Mouse (Mus musculus): ENCODE data around the gene 4932438H23Rik.
"Not testable (repeated sequence)": the region's sequence is repeated elsewhere in the genome, so short reads cannot be mapped to it uniquely, and the experiment has no call there.

Gene 4932438H23Rik

DNA sequence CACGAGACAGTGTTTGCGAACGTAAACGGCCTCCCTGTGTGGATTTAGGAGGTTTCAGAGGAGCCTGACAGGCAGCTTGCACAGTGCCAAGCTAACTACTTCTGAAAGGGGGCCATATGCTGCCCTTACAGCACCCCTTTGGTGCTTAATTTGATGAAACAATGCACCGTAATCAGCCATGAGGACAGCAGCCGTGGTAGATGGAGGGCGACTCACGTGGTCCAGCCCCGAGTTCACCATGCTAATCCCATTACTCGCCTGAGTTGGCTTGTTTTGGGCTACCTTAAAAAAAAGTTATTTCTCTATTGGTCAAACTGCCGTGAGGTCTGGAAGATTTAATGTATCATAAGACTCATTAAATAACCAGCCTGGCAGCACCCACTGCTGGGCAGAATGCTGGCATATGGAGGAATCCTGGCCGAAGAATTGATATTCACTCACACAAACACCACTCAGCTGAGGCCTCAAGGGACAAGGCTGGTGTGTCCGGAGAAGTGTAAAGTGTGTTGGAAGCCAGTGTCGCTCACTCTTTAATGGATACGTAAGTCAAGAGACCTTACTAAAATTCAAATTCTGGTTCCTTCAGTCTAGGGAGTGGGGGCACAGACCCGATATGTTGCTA, 4.6 kb upstream of the 4932438H23Rik start:
- no peak for DNase-seq

DNA sequence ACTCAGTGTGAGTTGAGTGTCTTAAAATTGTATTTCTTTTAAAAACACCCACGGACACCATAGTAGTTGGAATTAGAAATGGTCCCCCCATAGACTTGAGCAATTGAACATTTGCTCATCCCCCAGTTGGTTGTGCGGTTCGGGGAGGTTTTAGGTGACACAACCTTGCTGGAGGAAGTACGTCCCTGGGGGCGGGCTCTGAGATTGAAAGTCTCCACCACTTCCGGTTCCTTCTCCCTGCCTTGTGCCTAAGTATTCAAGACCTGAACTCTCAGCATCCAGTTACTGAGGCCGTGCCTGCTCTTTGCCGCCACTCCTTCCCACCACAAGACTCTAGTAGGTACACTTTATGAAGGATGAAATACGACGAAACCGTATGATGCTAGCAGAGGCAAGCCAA, 2.9 kb upstream of the 4932438H23Rik start:
- DNase-seq = no peak

DNA sequence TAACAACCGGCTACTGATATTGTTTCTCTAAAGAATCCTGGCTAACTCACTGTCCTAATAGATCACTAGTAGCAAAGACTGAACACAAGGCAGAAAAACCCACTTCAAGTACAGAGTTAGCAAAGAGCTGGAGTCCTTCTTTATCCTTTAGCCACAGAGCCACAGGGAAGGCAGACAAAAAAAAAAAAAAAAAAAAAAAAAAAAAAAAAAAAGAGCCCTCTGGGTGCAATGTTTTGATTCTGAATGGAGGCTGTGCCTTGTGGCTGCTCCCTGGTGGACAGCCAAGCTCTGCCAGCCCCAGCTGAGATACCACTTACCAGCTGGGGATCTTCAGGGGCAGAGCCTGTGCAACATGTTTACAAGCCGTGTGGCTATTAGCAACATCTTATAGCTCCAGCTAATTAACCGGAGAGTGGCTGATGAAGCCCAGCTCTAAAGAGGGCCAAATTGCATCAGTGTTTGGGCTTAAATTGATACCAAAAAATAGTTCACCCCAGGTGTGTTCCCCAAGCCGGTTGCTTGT, 2.1 kb upstream of the 4932438H23Rik start:
- DNase-seq = no peak

DNA sequence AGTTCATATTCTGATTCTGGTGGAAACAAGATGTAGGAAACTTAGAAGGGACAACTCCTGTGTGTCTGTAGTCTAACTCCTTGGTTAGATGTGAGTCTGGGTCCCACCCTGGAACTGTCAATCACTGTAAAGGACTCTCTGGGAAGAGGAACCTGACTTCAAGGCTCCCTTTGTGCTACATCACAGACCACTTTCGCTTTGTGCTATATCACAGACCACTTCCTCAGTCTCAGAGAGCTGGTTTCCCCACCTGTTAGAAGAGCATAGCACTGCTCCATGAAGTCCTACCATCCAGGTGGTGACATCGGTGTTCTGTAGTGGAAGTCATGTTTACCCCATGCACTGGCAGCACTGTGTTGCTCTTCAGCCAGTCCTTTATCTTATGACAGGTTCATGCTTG, 1.1 kb upstream of the 4932438H23Rik start:
- peak in 1 of 2 experiments; percentile 15 for DNase-seq

DNA sequence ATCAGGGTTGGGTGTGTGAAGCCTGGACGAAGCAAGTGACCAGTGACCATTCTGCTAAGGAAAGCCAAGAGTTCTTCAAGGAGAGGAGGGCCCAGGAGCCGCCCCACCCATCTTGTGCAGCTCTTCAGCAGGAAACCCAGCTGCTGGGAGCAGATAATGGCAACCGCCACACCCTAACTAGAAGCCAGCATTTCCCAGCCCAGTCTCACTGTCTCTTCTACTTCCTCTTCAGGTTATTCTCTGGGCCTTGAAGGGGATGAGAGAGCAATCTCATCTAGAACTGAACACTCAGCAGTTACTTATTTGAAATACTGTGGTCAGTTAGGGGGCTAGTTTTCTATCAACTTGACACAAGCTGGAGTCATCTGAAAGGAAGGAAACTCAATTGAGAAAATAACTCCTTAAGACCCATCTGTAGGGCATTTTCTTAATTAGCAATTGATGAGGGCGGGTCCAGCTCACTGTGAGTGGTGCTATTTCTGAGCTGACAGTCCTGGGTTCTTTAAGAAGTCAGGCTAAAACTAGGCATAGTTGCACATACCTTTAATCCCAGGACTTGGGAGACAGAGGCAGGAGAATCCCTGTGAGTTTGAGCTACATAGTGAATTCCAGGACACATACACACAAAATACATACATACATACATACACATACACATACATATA, 8.1 kb downstream of the 4932438H23Rik start:
- DNase-seq = no peak

DNA sequence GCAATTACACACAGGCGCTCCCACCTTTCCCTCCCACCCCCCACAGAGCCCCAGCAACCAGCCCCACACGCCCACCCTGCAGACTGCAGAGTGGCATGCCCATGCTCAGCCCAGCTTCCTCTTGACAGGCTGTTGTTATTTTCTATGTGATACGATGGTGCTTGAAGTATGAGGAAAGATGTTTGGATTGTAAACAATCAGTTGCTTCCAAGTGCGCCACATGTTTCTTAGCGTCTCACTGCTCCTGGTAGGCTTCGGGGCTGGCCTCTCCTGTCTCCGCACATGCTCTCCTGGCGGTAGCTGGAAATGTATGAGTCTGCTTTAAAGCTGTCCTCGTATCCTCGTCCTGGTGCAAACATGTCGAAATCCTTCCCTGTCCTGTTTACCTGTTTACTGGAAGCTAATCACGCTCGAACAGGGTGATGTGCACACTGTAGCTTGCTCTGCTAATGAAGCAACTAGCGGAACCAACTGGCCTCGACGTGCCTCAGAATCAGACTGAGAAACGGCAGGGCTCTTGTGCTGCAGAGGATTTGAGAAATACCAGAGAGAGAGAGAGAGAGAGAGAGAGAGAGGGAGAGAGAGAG, 9.6 kb downstream of the 4932438H23Rik start:
- no peak for DNase-seq

DNA sequence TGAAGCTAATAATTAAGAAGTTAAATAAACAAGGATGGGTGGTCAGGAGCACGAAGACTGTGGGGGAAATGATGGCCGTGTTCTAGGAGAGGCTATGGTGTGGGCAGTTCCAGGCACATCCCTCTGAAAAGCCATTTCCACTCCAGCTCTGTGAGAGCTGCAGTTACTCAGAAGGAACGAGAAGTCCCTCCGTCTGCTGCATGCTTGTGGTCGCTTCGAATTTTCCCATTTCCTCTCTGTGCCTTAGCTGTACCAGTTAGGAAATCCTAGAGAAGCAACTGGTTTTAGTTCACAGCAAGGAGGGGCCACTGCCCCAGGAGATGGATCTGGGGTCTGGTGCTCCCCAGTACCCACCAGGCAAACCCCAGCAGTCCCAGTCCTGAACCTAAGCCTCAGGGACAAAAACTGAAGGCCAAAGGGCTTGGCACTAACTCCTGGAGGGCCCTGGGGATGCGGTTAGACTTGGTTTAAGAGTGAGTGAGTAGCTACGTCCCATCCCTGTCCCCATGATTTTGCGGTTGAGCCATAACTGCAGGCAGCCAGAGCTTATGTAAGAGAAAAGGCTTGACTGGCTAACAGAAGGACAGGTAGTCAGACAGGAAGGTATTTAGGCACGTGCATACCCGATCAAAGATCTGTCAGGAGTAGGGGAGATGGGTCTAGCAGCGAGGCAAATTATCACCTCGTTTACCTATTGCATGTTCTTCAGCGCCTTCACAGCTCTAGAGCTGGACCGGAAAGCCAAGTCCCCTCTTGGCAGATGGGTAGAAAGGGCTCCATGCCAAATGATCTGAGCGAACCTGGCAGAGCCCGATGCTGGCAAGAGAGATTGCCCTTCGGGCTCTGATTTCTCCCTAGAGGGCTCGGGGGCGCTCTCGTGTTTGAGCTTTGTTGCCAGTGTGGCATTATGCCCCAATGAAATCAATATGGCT, 10.3 kb downstream of the 4932438H23Rik start:
- no peak for DNase-seq

DNA sequence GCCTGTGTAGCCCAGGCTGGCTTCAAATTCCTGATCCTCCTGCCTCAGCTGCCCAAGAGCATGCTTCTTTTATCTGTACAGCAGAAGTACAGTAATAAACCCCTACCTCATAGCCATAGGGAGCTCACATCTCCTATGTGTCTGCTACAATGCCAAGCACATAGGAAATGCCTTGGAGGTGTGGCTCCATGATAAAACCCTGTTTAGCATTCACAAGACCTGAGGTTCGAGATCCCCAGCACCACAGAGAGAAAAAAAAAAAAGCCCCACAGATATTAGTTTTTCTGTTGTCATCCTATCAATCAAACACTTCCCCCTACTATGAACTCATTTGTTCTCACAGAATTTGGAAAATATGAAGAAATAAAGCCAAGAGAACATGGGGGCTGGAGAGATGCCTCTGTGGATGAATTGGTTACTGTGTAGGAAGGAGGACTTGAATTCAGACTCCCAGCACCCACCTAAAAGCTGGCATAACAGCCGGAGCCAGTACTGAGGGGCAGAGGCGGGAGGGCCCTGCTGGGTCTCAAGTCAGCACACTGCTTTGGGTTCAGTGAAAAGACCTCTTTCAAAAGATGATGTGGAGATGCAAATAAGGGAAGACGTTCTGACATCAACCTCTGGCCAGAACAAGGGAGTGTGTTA, 11.8 kb downstream of the 4932438H23Rik start:
- no peak for DNase-seq

DNA sequence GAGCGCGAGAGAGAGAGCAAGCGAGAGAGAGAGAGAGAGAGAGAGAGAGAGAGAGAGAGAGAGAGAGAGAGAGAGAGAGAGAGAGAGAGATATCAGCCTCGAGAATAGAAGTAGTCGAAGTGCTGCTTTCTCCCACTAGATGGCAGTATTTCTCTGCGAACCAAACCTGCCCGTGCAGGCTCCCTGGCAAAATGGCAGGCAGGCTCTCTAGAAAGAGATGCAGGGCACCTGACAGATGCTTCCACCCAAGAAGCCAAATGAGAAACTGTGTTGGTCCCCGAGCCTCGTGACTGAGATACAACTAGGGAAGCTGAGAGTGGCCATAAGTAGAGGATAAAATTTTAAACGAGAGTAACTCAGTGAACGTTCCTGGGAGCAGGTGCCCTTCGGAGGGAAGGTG, 13.4 kb downstream of the 4932438H23Rik start:
- DNase-seq = peak; percentile 83 to 84

DNA sequence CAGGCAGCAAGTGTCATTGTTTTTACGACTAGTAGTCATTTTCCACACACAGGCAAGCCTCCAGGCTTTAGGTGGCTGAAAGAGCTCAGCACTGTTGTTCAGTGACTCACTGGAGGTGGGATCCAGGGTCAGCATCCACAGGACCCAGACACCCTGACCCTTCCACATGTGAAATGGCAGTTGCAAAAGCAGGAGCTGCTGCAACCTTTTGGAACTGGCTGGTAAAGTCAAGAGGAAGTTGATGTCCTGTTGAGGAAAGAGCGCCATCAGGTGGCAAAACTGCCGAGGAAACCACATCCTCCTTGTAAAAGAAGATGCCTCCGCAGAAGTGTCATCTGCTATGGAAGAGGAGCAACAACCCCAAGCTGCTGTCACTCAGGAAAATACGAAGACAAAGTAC, 18.7 kb downstream of the 4932438H23Rik start:
- peak; percentile 63 to 65 for DNase-seq

DNA sequence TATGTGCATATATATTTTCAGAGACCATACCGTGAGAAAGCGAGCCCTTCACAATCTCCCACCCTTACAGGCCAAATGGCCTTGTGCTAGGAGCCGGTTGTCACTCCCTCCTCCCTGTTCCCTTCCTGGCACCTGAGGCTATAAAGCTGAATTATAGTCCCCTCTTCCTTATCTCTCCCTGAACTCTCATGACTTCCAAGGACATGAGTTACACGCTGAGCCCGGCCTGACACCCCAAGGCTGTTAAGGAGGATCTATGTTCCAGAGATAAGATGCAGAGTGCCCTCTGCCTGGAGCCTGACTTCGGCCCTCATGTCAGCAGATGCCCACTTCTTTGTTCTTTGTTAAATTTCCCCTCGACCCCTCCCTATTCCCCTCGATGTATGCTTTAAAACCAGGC, 19.5 kb downstream of the 4932438H23Rik start:
- not testable (repeated sequence) for DNase-seq

DNA sequence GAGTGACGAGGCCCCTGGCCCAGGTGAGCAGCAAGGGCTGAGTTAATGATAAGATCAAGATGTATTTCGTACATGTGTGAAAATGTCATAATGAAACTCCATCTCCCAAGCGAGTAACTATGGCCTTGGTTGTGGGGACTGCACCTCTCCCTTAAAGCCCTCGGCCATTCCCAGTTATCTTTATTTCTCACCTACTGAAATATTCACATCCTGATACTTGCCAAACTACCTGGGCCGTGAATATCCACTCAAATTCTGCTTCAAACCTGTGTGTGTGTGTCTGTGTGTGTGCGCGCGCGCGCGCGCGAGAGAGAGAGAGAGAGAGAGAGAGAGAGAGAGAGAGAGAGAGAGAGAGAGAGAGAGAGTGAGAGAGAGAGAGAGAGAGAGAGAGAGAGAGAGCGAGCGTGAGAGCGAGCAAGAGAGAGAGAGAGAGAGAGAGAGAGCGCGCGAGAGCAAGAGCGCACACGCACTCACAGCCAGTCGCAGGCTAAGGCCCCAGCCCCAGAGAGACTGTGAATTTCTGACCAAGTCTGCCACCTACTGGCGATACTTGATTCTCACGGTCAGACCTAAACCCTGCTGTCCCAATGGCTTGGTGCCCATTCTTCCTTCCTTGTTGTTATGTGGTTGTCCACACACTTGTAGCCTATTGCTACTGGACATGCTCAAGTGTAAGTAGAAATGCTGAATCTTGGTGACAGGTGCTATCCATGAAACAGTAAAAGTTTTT, 21.6 kb downstream of the 4932438H23Rik start:
- DNase-seq = peak; percentile 83 to 85

DNA sequence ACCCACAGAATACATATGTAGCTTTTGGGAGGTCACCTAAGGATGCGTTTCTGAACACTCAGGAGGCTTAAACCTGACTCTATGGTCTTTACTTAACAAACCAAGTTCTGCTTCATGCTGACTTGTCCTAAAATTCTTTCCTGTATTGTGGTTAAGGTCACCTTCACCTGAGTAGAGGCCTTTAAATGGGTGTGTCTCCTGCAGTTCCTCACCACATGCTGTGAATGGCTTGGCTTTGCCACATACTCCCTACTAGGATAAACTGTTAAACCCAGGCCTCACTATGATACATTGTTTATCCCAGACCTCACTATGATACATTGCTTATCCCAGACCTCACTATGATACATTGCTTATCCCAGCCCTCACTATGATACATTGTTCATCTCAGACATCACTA, 22.7 kb downstream of the 4932438H23Rik start:
- DNase-seq = no peak

DNA sequence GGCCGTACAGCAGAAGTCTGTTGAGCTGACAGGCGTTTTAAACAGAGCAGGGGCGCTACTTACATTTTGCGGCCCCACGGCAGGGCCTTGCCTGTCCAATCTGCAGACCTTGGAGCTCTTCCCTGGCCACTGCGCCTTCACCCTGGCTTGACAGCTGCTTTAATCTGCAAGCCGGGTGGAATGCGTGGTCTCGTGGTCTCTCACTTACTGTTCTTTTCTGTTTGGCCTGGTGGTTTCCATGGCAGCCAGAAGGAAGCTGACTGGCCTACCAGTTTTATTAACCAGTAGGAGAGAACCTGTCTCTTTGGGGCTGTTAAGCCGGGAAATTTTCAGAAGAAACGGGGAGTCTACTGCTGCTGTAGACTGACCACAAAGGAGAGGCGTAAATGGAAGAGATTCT, 26.0 kb downstream of the 4932438H23Rik start:
- DNase-seq = no peak

DNA sequence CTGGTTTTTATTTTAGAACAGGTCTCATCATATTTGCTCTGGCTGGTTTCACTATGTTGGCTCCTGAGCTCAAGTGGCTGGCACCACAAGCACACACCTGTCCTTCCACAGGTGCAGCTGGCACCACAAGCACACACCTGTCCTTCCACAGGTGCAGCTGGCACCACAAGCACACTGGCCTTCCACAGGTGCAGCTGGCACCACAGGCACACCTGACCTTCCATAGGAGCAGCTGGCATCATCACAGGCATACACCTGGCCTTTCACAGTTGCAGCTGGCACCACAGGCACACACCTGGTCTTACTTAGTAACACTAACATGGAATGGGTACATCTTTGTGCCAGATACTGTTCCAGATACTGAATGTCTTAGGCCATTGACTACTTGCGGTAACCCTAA, 27.8 kb downstream of the 4932438H23Rik start:
- no peak for DNase-seq

DNA sequence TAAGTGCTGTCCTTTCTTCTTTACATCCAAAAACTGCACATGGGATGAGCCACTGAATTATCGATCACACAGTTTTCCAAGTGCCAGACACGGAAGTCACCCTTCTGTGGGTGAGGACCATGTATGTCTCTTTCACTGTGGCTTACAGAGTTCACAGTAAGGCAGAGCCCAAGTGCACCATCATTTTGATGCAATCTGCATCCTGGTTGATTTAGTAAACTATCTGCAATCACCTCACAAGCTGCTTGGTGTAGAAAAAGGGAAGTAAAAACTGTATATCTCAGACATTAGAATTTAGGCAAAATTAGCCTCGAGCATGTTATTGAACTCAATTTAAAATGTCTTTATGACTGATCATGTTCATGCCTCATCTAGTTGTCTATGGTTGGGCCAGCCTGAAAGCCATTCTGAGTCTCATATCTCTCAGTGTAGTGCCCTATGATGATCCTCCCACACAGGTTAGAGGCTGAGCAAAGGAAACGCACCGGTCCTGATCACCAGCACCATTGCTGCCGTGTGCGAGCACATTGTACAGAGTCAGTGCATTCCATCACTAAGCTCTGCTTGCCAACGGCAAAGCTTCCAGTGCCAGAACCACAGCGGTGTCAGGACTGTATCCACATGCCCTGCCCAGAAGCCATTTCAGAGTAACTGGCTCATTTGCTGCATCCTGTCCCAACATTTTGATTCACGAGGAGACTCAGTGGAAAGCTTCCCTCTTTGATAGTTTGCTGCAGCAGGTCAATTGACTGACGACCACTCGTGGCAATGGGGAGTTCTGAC, 30.1 kb downstream of the 4932438H23Rik start:
- DNase-seq = no peak

DNA sequence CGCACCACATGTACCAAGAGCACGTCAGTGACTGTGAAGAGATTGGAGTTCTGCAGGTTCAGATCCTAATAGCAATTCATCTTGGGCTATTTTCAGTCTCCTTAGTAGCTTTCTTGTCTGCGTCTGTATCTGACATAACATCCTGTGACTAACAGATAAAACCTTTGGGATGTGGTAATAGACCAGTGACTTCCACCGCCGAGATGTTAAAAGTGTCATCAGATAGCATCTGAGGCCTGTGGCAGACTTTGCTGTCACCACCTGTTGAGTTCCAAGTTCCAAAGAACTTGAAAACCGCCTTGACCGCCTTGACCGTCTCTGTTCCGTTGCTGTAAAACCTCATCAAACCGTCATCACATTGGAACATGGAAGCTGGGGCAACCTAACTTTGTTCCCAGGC, 31.1 kb downstream of the 4932438H23Rik start:
- DNase-seq = no peak

DNA sequence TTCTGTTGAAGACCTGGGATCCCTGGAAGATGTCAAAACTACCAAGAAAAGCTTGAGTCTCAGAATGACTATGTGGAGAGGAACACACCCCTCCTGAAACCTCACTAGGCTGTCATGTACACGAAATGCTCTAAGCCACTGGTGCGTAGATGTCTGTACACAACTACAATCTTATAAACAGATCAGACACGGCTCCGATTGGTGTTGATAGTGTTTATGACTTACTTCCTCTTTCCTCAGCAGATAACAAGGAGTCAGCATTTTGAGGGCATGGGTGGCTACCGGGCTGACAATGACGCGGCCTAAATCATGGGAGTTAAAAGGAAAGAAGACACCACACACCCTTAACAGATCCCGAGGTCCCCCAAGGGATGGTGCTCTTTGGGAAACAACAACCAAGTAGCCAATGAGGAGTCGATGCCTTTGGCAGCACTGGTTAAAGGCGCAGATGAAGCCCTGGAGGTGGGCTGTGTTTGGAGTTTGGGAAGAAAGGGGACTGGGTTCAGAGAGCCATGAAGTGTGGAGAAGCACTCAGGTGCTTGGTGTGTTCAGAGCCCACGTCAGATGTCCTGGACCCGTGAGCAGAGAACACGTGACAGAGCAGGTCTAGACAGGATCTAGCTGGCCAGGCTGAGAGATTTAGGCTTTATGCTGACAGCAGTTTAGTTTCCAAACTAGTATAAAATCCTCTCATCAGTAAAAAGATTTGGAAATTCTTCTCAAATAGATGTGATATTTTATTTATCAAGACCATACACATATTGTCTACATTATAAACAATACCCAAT, 33.2 kb downstream of the 4932438H23Rik start:
- peak; percentile 25 to 34 for DNase-seq

DNA sequence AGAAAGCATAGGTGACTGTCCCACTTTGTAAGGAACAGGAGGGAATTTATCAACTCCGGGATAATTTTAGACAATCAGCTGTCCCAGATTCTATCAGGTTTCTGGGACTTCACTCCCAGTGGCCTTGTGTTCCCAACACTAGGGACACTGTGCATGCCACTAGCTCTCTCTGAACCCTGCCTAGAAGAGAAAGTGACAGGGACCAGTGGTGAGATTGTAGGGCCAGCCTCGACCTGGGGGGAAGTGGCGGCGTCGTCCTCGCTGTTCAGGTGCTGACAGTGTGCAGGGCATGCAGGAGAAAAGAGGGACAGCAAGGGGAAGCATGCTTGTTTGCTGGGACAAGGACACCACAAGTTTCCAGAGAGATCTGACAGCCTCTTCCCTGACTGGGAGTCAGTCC, 37.2 kb downstream of the 4932438H23Rik start:
- DNase-seq = no peak

DNA sequence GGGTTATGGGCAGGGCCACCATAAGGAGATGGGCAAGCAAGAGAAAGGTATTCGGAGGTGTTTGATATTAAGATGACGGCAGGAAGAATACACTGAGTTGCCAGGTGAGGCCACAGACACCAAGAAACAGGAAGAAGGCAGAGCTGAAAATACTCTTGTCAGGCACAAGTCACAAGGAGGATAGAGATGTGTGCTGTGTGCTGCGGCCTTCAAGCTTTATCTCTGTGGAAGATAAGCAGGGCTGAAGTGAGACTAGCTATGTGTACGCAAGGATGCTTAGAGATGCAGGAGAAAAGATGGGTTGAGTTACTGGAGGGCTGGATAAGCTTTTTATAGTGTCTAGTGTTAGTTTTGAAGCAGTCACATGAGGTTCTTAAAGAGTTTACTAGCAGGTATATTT, 37.7 kb downstream of the 4932438H23Rik start:
- DNase-seq = no peak

All from B cell, adult 2 months (primary cell).